Mouse (Mus musculus) macrophage (primary cell): ENCODE measurements around the gene Ints13. TPM values are rescaled to one million over a fixed set of nuclear protein-coding genes. Genes with fewer than 3 reads are reported as not detected.

Source experiments
- H3K27ac ChIP-seq: fragments of 350-480 bp; formaldehyde crosslinking; 2 replicates; pipeline ENCODE4 v1.9.0; 2021
- H3K36me3 ChIP-seq: fragments of 350-480 bp; formaldehyde crosslinking; 2 replicates; pipeline ENCODE4 v1.9.0; 2021; ENCODE audit errors: inconsistent target
- H3K4me3 ChIP-seq: fragments of 350-480 bp; formaldehyde crosslinking; 2 replicates; pipeline ENCODE4 v1.9.0; 2021; ENCODE audit errors: inconsistent target
- H3K79me2 ChIP-seq: fragments of 350-480 bp; formaldehyde crosslinking; 2 replicates; pipeline ENCODE4 v1.9.0; 2021; ENCODE audit errors: inconsistent target
- WGBS: methylation state at CpG from one replicate; pipeline ENCODE4 v1.1.7; 2026; ENCODE audit warnings: inconsistent platforms; ENCODE audit not compliant: missing documents; 5-methylcytosine and 5-hydroxymethylcytosine counted together
- polyA plus RNA-seq: library from polyadenylated mRNA; stranded (reverse); fragments of 250-400 nt; gene quantifications from 3 replicates; pipeline ENCODE4 v1.2.4, GENCODE M21; 2018; ENCODE audit warnings: inconsistent platforms

Gene Ints13
- polyA plus RNA-seq, 1 experiment from 2014 or later: 48.3 TPM

DNA sequence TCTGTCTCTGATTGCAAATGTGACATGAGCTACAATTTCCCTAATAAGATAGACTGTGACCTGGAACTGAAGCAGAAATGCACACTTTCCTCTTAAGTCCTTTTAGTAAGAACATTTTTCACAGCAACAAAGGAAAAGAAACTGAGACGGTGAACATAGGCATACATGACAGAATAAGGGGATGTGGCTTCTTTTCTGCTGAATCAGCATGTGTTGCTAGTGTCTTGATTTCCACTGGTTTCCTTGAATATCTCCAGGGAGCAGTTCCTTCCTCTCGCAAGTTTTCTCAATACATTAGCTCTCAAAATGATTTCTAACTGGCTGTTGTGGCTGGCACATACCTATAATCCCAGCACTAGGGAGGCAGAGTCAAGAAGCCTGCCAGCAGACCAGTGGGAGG is 52.1 kb downstream of the Ints13 start:
- 39% methylated on average over 2 of the region's 2 CpGs for WGBS
- Histone ChIP-seq H3K27ac (no peak overlapping the region), H3K79me2 (no peaks in the 10 kb centered on the region), H3K4me3 (no peak overlapping the region), H3K36me3 (no peaks in the 10 kb centered on the region)

DNA sequence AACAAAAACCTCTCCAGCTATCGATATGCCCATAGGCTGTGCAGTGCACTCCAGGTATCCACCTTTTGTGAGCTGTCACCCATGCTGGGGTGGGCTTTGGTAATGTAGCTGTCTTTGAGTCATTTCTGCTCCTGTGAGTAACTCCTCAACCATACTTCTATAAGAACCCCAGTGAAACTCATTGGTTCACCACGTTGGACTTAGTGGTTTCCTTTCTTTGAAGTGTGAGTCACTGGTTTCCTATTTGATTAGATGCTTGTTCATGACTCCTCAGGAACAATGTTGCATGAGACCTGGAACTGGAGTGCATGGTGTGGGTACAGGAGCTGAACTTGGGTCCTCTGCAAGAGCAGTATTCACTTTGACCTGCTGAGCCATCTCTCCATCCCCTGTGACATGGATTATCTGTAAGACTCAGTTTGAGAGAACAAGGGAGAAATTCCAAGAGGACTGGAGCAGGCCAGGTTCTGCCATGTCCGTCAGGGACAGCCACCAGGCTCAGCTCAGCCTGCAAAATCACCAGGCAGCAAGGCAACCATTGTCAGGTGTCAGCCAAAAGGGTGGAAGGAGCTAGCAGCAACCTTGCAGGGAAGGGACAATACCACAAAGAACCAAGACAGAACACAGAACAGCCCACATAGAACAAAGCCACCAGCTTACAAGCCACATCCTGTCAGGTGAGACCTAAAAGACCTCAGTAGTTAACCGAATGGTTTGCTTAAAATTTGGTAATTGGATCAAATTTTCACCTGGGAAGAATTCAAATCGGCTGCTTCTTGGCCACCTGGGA is 56.0 kb downstream of the Ints13 start:
- Histone ChIP-seq H3K27ac (no peak overlapping the region), H3K36me3 (no peaks in the 10 kb centered on the region), H3K4me3 (no peak overlapping the region), H3K79me2 (no peaks in the 10 kb centered on the region)
- 53% methylated on average over 5 of the region's 5 CpGs for WGBS

DNA sequence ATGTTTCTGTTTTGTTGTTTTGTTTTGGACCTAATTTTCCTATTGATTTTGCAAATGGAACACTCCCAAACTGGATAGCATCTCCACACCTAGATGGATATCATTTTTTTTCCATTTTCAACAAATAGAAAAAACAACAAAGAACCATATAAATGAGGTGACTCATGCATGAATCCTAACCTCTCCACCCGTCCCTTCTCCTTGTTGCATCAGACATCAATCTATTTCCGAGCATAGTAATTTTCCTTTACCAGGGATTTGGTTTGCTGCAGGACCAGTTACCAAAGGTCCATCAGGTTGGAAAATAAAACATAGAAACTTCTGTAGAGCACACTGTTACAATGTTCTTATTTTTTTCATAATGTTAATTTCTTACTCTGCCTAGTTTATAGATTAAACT is 58.6 kb downstream of the Ints13 start:
- Histone ChIP-seq H3K79me2 (no peaks in the 10 kb centered on the region), H3K36me3 (no peaks in the 10 kb centered on the region), H3K4me3 (no peak overlapping the region), H3K27ac (no peak overlapping the region)
- WGBS: 84% methylated on average over 2 of the region's 2 CpGs

DNA sequence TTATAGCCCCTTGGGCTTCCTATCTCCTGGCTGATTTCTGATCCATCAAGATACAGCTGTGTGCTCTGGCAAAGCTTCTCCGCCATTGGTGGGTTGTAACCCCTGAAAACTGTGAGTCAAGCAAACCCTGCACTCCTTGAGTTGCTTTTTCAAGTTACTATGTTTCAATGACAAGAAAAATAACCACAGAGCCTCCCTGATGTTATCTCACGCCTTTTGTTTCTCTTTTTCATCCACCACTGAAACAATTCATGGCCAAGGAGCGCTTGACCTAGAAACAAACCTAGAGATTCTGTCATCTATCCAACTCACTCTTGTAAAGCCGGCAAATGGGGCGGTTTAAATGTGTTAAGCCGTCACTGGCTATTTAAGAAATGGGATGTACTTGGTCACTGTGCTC is 61.7 kb downstream of the Ints13 start:
- 64% methylated on average over 6 of the region's 6 CpGs for WGBS
- no peaks in the 10 kb centered on the region for H3K36me3 ChIP-seq
- no peak overlapping the region for H3K4me3 ChIP-seq
- H3K79me2 ChIP-seq: no peaks in the 10 kb centered on the region
- H3K27ac ChIP-seq: no peak overlapping the region

DNA sequence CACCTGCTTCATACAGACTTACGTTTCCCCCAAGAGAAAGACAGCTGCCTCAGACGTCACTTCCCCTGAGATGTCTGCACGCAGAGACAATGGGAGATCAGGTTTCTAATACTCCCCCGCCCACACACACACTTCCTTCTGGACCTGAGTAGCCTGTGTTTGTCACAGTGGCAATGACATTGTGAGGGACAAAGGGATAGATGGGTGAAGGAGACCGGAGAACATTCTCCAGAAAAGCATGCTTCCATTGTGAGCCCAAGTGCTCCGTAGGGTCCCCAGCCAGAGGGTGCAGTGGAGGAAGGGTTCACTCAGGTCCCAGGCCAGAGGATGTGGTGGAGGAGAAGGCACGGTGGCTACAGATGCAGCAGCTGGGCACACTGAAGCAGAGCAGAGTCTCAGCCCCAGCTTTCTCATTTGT is 63.1 kb downstream of the Ints13 start:
- Histone ChIP-seq H3K27ac (no peak overlapping the region), H3K79me2 (no peaks in the 10 kb centered on the region), H3K36me3 (no peaks in the 10 kb centered on the region), H3K4me3 (no peak overlapping the region)
- 58% methylated on average over 7 of the region's 7 CpGs for WGBS

DNA sequence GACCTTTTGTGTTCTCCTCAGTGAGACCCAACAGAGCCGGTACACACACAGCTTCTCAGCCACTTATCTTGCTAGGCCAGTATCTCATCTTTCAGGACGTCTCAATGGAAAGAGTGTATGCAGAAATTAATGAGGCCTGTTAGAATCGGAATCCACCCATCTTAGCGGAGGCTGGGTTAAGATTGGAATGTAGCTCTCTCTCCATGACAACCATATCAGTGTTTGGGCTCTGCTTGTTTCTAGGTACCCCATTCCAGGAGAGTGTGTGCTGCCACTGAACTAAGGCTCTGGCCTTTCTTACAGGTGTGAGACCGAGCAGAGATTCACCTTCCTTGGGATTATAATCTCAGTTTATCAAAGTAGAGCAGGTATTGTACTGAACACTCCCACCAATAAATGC is 63.7 kb downstream of the Ints13 start:
- 87% methylated on average over 5 of the region's 5 CpGs for WGBS
- H3K79me2 ChIP-seq: no peaks in the 10 kb centered on the region
- H3K27ac ChIP-seq: no peak overlapping the region
- no peaks in the 10 kb centered on the region for H3K36me3 ChIP-seq
- no peak overlapping the region for H3K4me3 ChIP-seq

DNA sequence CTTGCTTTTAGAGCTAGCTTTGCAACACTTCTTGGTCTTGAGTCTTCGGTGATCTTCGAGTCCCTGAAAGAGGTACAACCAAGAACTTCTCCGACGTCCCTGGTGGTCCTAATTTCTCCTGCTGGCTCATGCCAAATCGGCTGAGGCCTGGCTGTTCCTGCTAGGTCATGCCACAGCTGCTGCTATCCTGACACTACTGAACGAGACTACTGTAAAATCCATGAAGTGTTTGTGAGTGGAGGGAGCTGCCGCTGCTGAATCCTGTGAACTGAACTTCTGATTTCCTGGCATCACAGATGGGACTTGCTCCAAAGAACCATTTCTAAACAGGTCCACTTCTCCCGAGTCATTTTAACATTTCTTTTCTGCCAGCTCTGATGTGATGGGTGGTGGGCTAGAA is 64.3 kb downstream of the Ints13 start:
- H3K27ac ChIP-seq: no peak overlapping the region
- 97% methylated on average over 8 of the region's 8 CpGs for WGBS
- H3K36me3 ChIP-seq: no peaks in the 10 kb centered on the region
- H3K79me2 ChIP-seq: no peaks in the 10 kb centered on the region
- H3K4me3 ChIP-seq: no peak overlapping the region

DNA sequence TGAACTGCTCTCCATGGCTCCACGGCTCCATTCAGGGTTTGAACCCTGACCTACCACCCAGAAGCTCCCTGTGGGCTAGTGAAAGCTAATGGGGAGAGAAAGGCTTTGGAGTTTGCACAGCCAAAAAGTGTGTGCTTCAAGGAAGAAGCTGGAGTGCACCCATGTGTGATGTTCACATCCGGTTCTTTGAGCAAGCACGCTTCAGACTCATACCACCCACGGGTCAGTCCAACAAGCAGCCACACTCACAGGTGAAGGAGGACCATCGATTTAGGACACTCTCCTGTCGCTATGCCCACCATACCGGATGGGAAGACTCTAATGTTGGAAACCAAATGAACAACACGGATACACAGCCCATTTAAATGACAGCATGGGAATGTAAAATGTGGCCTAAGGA is 66.1 kb downstream of the Ints13 start:
- Histone ChIP-seq H3K27ac (no peak overlapping the region), H3K36me3 (no peaks in the 10 kb centered on the region), H3K79me2 (no peaks in the 10 kb centered on the region), H3K4me3 (no peak overlapping the region)
- 91% methylated on average over 8 of the region's 8 CpGs for WGBS

DNA sequence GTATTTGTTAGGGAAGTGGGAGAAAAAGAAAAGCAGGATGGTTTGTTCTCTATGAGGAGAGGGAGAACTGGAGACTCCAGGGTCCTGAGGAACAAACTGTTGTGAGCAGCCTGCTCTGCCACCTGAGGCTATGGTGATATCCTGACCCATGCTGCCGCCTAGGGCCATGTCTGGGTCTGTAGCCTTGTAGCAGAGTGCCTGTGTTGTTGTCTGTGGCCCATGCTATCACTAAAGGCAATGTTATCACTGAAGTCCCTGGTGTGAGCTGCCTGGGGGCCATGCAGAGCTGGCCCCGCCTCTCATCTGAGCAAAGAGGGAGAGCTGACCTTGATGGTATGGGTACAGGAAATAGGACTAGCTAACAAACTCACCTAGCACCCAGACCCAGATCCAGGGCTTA is 67.7 kb downstream of the Ints13 start:
- Histone ChIP-seq H3K4me3 (no peak overlapping the region), H3K79me2 (no peaks in the 10 kb centered on the region), H3K27ac (no peak overlapping the region), H3K36me3 (no peaks in the 10 kb centered on the region)
- WGBS: 93% methylated on average over 2 of the region's 2 CpGs

DNA sequence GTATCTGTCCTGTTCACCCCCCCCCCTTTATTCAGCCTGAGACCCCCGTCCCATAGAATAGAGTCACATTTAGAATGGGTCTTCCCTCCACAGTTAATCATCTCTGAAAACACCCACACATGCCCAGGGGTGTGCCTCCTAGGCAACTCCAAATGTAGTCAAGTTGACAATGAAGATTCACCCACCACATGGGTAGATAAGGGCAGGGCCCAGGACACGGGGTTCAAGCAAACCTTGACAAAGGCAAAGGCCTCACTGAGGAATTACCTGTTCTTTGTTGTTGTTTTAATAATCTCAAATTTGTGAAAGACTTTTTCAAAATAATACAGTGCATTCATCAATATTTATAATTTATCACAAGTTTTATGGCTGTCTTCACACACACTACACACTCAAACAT is 73.2 kb downstream of the Ints13 start:
- Histone ChIP-seq H3K79me2 (no peaks in the 10 kb centered on the region; the same call in 1 of the 2 replicates), H3K36me3 (no peaks in the 10 kb centered on the region), H3K4me3 (no peak overlapping the region), H3K27ac (no peak overlapping the region)
- WGBS: 90% methylated on average over 2 of the region's 2 CpGs

DNA sequence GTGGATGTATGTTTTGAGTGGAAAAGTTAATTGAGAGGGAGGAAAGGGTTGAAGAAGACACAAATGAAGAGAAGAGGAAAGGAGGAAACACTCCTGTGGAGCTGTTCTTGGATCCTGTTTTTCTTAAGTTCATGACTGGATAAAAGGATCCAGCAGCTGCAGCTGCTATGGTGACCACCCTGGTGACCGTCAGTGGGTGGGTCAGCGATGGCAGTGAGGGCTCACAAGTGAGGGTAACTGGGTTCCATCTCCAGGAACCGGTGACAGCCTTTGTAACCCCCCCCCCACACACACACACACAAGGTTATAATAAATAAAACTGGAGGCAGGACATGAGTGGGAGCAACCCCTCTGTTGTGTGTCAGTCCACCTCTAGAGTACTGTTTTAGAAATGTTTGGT is 74.8 kb downstream of the Ints13 start:
- WGBS: 54% methylated on average over 3 of the region's 3 CpGs
- Histone ChIP-seq H3K36me3 (no peaks in the 10 kb centered on the region), H3K4me3 (no peak overlapping the region), H3K27ac (no peak overlapping the region), H3K79me2 (no peaks in the 10 kb centered on the region; the same call in 1 of the 2 replicates)

DNA sequence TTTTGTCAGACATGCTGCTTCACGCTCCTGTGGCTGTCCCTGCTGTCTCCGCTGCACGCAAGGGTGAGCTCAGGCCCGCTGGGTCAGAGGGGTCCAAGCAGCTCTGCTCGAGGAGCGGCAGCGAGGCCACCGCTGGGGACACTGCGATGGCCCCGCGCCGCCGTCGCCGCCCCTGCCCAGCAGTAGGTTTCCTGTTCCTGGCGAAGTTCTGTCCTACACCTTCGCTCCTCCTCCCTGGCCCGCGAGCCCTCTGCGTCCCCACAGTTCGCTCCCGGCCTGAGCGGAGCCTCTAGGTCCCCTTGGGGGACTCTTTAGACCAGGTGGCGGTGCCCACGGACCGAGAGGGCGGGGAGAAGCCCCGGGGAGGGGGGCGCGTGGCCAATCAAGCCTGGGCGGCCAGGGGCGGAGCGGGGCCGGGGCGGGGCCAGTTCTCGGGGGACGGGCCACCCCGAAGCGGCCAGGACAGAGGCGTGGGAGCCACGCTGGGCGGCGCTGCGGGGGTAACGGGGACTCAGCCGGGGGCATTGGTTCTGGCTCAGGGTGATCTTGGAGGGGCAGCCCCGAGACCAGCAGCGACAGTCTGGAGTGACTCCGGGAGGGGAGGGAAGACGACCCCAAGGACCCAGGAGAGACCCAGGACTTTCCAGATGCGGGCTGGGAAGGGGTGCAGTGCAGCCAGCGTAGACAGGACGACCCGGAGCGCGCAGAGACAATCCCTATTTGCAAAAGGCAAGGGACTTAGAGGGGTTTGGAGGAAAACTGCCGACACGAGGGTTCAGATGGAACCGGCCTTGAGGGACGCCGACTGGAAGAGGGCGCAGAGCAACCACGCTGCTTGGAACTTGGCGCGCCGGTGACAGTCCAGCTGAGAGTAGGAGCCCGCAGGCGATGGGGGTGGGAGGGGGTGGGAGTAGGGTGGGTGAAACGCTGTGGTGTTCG is 75.5 kb downstream of the Ints13 start, which contains the start of gene Itpr2:
Gene Itpr2 (minus strand): TSS at position 358 of the 939 bp plus-strand sequence.
- Histone ChIP-seq H3K79me2 (no peaks in the 10 kb centered on the region; the same call in 1 of the 2 replicates), H3K27ac (peak within 1 kb of the TSS; percentile 25; the same call in 1 of the 2 replicates), H3K4me3 (peak within 1 kb of the TSS; percentile 48), H3K36me3 (no peaks in the 10 kb centered on the region)
- WGBS: under 1% methylated on average over 62 of the region's 70 CpGs

DNA sequence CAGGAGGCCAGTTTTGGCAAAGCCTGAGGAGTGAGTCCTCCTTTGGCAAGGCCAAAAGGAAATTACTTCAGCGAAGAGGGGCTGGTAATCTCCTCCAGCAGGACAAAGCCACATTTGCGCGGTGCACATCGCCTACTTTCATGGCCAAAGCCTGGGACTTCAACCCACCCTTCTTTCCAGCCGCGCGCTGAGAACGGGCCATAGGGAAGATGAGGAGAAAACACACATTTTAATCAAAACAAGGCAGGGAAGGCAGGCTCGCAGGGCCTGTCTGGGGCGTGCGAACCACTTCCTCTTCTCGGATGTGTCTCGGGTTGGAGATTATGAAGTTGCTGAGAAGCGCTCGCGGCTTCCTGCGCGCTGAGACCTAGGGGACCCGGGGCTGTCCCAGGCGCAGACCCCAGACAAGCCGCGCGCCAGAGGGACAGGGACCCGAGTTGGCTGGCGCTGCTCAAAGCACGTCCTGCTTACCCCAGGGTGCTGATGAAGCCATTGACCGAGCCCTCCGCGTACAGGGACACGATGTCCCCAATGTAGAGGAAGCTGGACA is 76.2 kb downstream of the Ints13 start:
- no peaks in the 10 kb centered on the region; the same call in 1 of the 2 replicates for H3K79me2 ChIP-seq
- H3K4me3 ChIP-seq: peak overlapping the region; percentile 48
- WGBS: under 1% methylated on average over 29 of the region's 30 CpGs
- H3K36me3 ChIP-seq: no peaks in the 10 kb centered on the region
- H3K27ac ChIP-seq: peak overlapping the region; percentile 25; the same call in 1 of the 2 replicates

DNA sequence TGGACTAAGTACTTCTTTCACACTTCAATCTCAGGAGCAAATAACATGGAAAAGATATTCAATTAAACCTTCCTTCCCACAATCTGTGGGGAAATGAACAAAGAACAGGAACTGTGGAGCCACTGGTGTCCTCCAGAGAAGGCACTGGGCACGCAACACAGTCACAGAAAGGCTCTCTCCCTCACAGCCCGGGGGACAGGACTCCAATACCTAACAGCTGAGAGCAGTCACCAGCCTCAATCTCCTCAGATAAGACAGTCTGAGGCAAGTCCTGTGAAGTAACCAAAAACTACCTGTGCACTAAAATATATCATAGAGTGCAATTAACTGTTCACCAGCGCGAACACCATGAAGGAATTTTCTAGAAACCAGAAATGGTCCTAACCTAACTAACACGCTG is 76.9 kb downstream of the Ints13 start:
- Histone ChIP-seq H3K27ac (0 out of 2 replicates have a peak overlapping the region, but pooled peaks have one; percentile 25), H3K79me2 (no peaks in the 10 kb centered on the region; the same call in 1 of the 2 replicates), H3K36me3 (no peaks in the 10 kb centered on the region), H3K4me3 (peak overlapping the region; percentile 48; the same call in 1 of the 2 replicates)
- WGBS: 66% methylated on average over 5 of the region's 5 CpGs
